Mouse (Mus musculus) C3H10T1/2 (cell line): Measurements from ENCODE around the gene Malrd1. TPM values are rescaled to one million over a fixed set of nuclear protein-coding genes. Genes with fewer than 3 reads are reported as not detected.

Source experiments
- polyA plus RNA-seq, 2 experiments: library from polyadenylated mRNA; unstranded; fragments of >200 nt; fragmentation: generic; extraction: Trizol; gene quantifications; one replicate each; pipeline ENCODE4 v1.2.1; 2012; ENCODE audit warnings: missing spikeins in 2 of 2

The Malrd1 gene
- under 1 TPM in 1 of 2 experiments, not detected in 1; 0.01 TPM for polyA plus RNA-seq

DNA sequence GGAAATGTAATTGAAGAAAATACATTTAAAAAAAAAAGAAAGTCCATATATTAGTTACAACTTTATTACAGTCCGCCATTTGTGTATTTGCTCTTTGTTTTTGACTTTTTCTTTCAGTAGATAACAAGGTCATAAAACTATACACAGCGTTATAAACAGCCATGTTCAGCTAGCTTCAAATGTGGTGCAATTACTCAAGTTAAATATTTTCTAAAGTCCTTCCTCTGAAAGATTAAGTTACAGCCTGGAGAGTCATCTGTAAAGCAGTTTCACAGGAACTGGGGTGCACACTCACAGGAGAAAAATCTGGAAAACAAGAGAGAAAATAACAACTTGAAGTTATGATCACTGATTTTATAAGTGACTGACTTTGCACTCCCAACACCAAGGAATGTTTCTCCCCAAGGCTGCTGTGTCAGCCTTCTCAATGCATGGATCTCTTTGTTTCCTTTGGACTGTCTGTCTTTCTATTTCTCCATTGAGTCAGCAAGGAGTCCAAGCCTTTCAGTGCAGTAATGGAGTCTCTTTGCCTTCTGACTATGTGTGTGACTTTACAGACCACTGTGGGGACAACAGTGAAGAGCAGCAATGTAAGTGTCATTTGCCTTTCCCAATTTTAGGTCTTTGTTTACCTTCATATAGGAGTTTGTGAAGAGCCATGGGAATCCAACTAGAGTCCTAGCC, at the start of gene Malrd1:
Gene Malrd1, plus strand, starts transcription at position 239 of the 684 bp plus-strand sequence.

